Mouse (Mus musculus): ENCODE measurements at regions not wholly inside any gene's neighbourhood (a gene's known extent, or its start where the extent isn't known, plus 50 kb on each side); places are given as distances from the start of the nearest gene placed in this dataset.

- Histone ChIP-seq H3K27ac (no peak overlapping the region), H3K4me1 (replicated peaks; ENCODE audit: control insufficient read depth, insufficient read depth, low read length) (no peaks in the 10 kb centered on the region), H3K36me3 (replicated peaks; ENCODE audit: control insufficient read depth, insufficient read depth) (no peaks in the 10 kb centered on the region), H3K27me3 (ENCODE audit: control insufficient read depth, insufficient read depth, low read length) (no peaks in the 10 kb centered on the region), H3K9ac (no peak overlapping the region), H3K4me2 (replicated peaks) (no peak overlapping the region), H3K4me3 (replicated peaks; ENCODE audit: low read length) (no peak overlapping the region), H3K9me3 (ENCODE audit: control insufficient read depth, low read length) (no peaks in the 10 kb centered on the region)
- ATAC-seq (ENCODE audit: low FRiP score) (no peak), DNase-seq (ENCODE audit: low spot score) (no peak)
- 61% methylated on average over 3 of the region's 3 CpGs for WGBS
Measured at GRCm38 (mm10) chr3:143542811-143543210, 661.0 kb upstream of the Pkn2 start.

DNA sequence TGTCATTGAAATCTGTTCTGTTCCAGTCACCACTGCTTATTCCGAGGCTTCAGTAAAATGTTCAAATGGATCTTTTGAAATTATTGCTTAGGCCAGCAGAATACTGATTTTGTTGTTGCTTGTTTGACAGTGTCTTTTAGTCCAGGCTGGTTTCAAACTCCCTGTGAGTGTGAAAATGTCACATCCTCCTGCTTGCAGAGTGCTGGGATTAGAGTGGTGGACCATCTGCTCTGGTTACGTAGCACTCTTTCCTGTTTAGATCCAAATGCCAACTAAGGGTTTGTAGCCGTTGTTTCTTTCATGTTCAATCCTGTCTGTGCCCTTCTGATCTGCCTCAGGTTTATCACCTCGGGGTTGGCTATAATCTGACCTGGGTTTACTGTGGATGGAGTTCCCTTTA, 646.2 kb upstream of the Pkn2 start:
- H3K27me3 ChIP-seq (ENCODE audit: control insufficient read depth, insufficient read depth, low read length), result no peaks in the 10 kb centered on the region
- ATAC-seq (ENCODE audit: low FRiP score), result no peak
- WGBS, result 74% methylated on average over 4 of the region's 4 CpGs
- no peak overlapping the region for H3K9ac ChIP-seq
- H3K4me3 ChIP-seq (replicated peaks; ENCODE audit: low read length), result no peak overlapping the region
- no peak overlapping the region for H3K27ac ChIP-seq
- no peaks in the 10 kb centered on the region for H3K36me3 ChIP-seq (replicated peaks; ENCODE audit: control insufficient read depth, insufficient read depth)
- H3K4me2 ChIP-seq (replicated peaks), result no peak overlapping the region
- H3K4me1 ChIP-seq (replicated peaks; ENCODE audit: control insufficient read depth, insufficient read depth, low read length), result no peaks in the 10 kb centered on the region
- no peaks in the 10 kb centered on the region for H3K9me3 ChIP-seq (ENCODE audit: control insufficient read depth, low read length)
- no peak for DNase-seq (ENCODE audit: low spot score)

DNA sequence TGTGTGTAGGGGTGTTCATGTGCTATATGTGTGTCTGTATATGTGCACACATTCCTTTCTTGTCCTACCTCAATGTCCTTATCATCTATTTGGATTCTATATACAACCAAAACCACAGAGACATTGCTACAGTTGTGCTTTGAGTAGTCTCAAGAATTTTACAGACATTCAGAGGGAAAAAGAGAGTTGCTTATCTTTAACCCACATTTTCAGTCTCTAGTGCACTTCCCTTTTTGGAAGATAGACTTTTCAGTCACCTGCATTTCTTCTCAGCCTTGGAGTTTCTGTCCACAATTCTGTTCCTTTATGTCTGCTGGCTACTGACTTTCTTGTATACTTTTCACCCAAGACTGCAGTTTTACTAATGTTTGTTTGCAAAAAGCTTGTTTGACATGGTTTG, 645.5 kb upstream of the Pkn2 start:
- no peaks in the 10 kb centered on the region for H3K36me3 ChIP-seq (replicated peaks; ENCODE audit: control insufficient read depth, insufficient read depth)
- no peak overlapping the region for H3K4me2 ChIP-seq (replicated peaks)
- H3K27me3 ChIP-seq (ENCODE audit: control insufficient read depth, insufficient read depth, low read length), result no peaks in the 10 kb centered on the region
- no peak for ATAC-seq (ENCODE audit: low FRiP score)
- no peak for DNase-seq (ENCODE audit: low spot score)
- H3K9ac ChIP-seq, result no peak overlapping the region
- H3K9me3 ChIP-seq (ENCODE audit: control insufficient read depth, low read length), result no peaks in the 10 kb centered on the region
- no peaks in the 10 kb centered on the region for H3K4me1 ChIP-seq (replicated peaks; ENCODE audit: control insufficient read depth, insufficient read depth, low read length)
- no peak overlapping the region for H3K4me3 ChIP-seq (replicated peaks; ENCODE audit: low read length)
- no peak overlapping the region for H3K27ac ChIP-seq

- Histone ChIP-seq H3K9ac (no peak overlapping the region), H3K36me3 (replicated peaks; ENCODE audit: control insufficient read depth, insufficient read depth) (no peaks in the 10 kb centered on the region), H3K4me2 (replicated peaks) (no peak overlapping the region), H3K9me3 (ENCODE audit: control insufficient read depth, low read length) (no peaks in the 10 kb centered on the region), H3K27me3 (ENCODE audit: control insufficient read depth, insufficient read depth, low read length) (no peaks in the 10 kb centered on the region), H3K4me1 (replicated peaks; ENCODE audit: control insufficient read depth, insufficient read depth, low read length) (no peaks in the 10 kb centered on the region), H3K4me3 (replicated peaks; ENCODE audit: low read length) (no peak overlapping the region), H3K27ac (no peak overlapping the region)
- WGBS, result 54% methylated on average over 6 of the region's 6 CpGs
- DNase-seq (ENCODE audit: low spot score), result no peak
- no peak for ATAC-seq (ENCODE audit: low FRiP score)
Measured at GRCm38 (mm10) chr3:143512517-143513249, 630.9 kb upstream of the Pkn2 start.

- no peak for ATAC-seq (ENCODE audit: low FRiP score)
- WGBS, result 55% methylated on average over 5 of the region's 5 CpGs
- no peak overlapping the region for H3K9ac ChIP-seq
Measured at GRCm38 (mm10) chr3:143509531-143509930, 627.7 kb upstream of the Pkn2 start.

DNA sequence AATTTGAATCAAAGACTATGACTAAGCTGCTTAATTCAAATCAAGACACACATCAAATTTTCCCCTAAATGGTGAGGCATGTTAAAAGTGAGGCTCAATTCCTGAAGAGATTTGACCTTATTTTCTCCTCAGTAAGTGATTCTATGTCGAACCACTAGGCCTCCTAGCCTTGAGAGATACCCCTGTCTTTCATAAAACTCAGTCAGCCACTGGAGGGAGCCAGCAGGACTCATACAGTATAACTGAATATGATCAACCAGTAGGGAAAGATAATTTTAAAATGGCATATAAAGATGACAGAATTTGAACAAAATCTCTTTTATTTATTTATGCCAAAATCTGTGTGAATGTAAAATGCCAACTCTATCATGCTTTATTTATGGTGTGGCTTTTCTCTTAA, 626.5 kb upstream of the Pkn2 start:
- WGBS, result 62% methylated on average over 1 of the region's 1 CpGs
- H3K27ac ChIP-seq, result no peak overlapping the region
- ATAC-seq (ENCODE audit: low FRiP score) (no peak), DNase-seq (ENCODE audit: low spot score) (peak; percentile 50)
- no peaks in the 10 kb centered on the region for H3K36me3 ChIP-seq (replicated peaks; ENCODE audit: control insufficient read depth, insufficient read depth)
- H3K9me3 ChIP-seq (ENCODE audit: control insufficient read depth, low read length), result no peaks in the 10 kb centered on the region
- H3K4me1 ChIP-seq (replicated peaks; ENCODE audit: control insufficient read depth, insufficient read depth, low read length), result no peaks in the 10 kb centered on the region
- H3K27me3 ChIP-seq (ENCODE audit: control insufficient read depth, insufficient read depth, low read length), result no peaks in the 10 kb centered on the region
- no peak overlapping the region for H3K9ac ChIP-seq
- no peak overlapping the region for H3K4me2 ChIP-seq (replicated peaks)
- H3K4me3 ChIP-seq (replicated peaks; ENCODE audit: low read length), result no peak overlapping the region

More at GRCm38 (mm10) chr3:143509531-143509930, 627.7 kb upstream of the Pkn2 start:
- no peak for DNase-seq (ENCODE audit: low spot score)
- Histone ChIP-seq H3K4me1 (replicated peaks; ENCODE audit: control insufficient read depth, insufficient read depth, low read length) (no peaks in the 10 kb centered on the region), H3K4me2 (replicated peaks) (no peak overlapping the region), H3K27ac (no peak overlapping the region), H3K9me3 (ENCODE audit: control insufficient read depth, low read length) (no peaks in the 10 kb centered on the region), H3K36me3 (replicated peaks; ENCODE audit: control insufficient read depth, insufficient read depth) (no peaks in the 10 kb centered on the region), H3K27me3 (ENCODE audit: control insufficient read depth, insufficient read depth, low read length) (no peaks in the 10 kb centered on the region), H3K4me3 (replicated peaks; ENCODE audit: low read length) (no peak overlapping the region)

DNA sequence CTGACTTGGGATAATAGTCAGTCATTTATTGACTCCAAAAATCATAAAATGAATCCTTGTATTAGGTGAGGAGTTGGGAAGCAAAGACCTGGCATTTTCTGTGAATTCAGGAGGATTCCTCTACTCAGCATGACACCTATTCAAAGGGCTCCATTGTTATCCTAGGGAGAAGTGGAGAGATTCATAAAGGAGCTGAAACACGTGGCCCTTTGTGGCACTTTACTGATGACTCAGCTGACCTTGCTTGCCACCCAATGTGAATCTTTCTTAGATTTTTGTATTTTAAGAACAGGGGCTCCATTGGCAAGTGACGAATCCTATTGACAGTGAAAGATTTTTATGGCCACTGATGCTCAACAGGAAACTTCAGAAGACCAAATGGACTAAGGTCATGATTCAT, 619.2 kb upstream of the Pkn2 start:
- Histone ChIP-seq H3K36me3 (replicated peaks; ENCODE audit: control insufficient read depth, insufficient read depth) (no peaks in the 10 kb centered on the region), H3K4me3 (replicated peaks; ENCODE audit: low read length) (no peak overlapping the region), H3K27ac (no peak overlapping the region), H3K27me3 (ENCODE audit: control insufficient read depth, insufficient read depth, low read length) (no peaks in the 10 kb centered on the region), H3K9me3 (ENCODE audit: control insufficient read depth, low read length) (no peaks in the 10 kb centered on the region), H3K4me2 (replicated peaks) (no peak overlapping the region), H3K4me1 (replicated peaks; ENCODE audit: control insufficient read depth, insufficient read depth, low read length) (no peaks in the 10 kb centered on the region), H3K9ac (no peak overlapping the region)
- DNase-seq (ENCODE audit: low spot score), result no peak
- ATAC-seq (ENCODE audit: low FRiP score), result no peak
- 27% methylated on average over 2 of the region's 2 CpGs for WGBS

- no peak overlapping the region for H3K4me2 ChIP-seq (replicated peaks)
- ATAC-seq (ENCODE audit: low FRiP score), result no peak
- no peaks in the 10 kb centered on the region for H3K27me3 ChIP-seq (ENCODE audit: control insufficient read depth, insufficient read depth, low read length)
- no peak overlapping the region for H3K4me3 ChIP-seq (replicated peaks; ENCODE audit: low read length)
- H3K9ac ChIP-seq, result no peak overlapping the region
- DNase-seq (ENCODE audit: low spot score), result no peak
- 93% methylated on average over 4 of the region's 4 CpGs for WGBS
- no peak overlapping the region for H3K27ac ChIP-seq
- no peaks in the 10 kb centered on the region for H3K4me1 ChIP-seq (replicated peaks; ENCODE audit: control insufficient read depth, insufficient read depth, low read length)
- H3K9me3 ChIP-seq (ENCODE audit: control insufficient read depth, low read length), result no peaks in the 10 kb centered on the region
- no peaks in the 10 kb centered on the region for H3K36me3 ChIP-seq (replicated peaks; ENCODE audit: control insufficient read depth, insufficient read depth)
Measured at GRCm38 (mm10) chr3:143495389-143495788, 613.6 kb upstream of the Pkn2 start.

DNA sequence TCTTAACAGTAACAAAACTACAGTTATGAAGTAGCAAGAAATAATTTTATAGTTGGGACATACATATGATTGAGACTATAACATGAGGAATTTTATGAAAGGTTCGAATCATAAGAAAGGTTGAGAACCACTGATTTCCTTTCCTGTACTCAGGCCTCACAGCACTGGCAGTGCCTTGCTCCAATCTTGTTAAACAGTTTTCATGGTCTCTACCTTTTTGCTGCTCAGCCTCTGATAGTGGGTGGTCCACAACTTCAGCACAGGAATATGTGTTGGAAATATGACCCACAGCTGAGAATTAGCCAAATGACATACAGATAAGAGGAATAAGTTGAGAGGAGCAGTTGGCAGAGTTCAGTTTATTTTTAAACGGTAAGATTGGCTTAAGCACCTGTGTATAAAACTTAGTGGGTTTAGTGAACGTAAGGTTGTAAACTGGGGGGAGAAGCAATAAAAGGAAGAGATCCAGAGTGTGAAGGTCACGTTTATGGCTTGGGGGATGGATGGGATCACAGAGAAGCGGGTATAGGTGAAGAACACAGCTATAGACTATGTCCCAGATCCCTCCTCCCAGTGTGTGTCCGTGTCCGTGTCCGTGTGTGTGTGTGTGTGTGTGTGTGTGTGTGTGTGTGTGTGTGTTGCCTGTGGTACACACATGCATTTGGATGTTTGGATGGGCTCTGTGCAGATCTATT, 596.3 kb upstream of the Pkn2 start:
- no peak overlapping the region for H3K4me3 ChIP-seq (replicated peaks; ENCODE audit: low read length)
- H3K9me3 ChIP-seq (ENCODE audit: control insufficient read depth, low read length), result no peaks in the 10 kb centered on the region
- H3K36me3 ChIP-seq (replicated peaks; ENCODE audit: control insufficient read depth, insufficient read depth), result no peaks in the 10 kb centered on the region
- no peak for DNase-seq (ENCODE audit: low spot score)
- 94% methylated on average over 8 of the region's 8 CpGs for WGBS
- H3K4me1 ChIP-seq (replicated peaks; ENCODE audit: control insufficient read depth, insufficient read depth, low read length), result no peaks in the 10 kb centered on the region
- no peaks in the 10 kb centered on the region for H3K27me3 ChIP-seq (ENCODE audit: control insufficient read depth, insufficient read depth, low read length)
- H3K4me2 ChIP-seq (replicated peaks), result no peak overlapping the region
- no peak overlapping the region for H3K9ac ChIP-seq
- H3K27ac ChIP-seq, result no peak overlapping the region
- no peak for ATAC-seq (ENCODE audit: low FRiP score)
